Mouse (Mus musculus): ENCODE data around the gene Barx1. TPM values are rescaled to one million over a fixed set of nuclear protein-coding genes. Genes with fewer than 3 reads are reported as not detected.

The Barx1 gene
- polyA plus RNA-seq (2012; rRNA removed), result 0.30 TPM in 2 replicates

GRCm38 (mm10) chr13:48662431-48663143 is at the start of gene Barx1:
TSS of gene Barx1 (plus strand) at chr13:48662998.

GRCm38 (mm10) chr13:48625433-48626184 is 37.2 kb upstream of the Barx1 start, which contains the start of gene Ptpdc1:
TSS of gene Ptpdc1 (minus strand) at chr13:48625664.

Other genes with a start within 250 kb of the Barx1 start
- 1.8 and 2.2 TPM in 2 replicates for gene Zfp169, start 149.5 kb upstream of the Barx1 start, polyA plus RNA-seq (2012; rRNA removed)
- 0.07 and 0.13 TPM in 2 replicates for gene A830005F24Rik, start 149.4 kb upstream of the Barx1 start, polyA plus RNA-seq (2012; rRNA removed)
- gene Ptpdc1, start 37.3 kb upstream of the Barx1 start, polyA plus RNA-seq (2012; rRNA removed), result 0.35 and 0.36 TPM in 2 replicates
- gene Phf2, start 208.1 kb downstream of the Barx1 start, polyA plus RNA-seq (2012; rRNA removed), result 2.9 and 3.8 TPM in 2 replicates

Data from liver, embryonic 18 days (tissue).